Mouse (Mus musculus) embryonic fibroblast, embryonic 13.5 days (primary cell): Measurements from ENCODE around the gene Ptprj. TPM values are rescaled to one million over a fixed set of nuclear protein-coding genes. Genes with fewer than 3 reads are reported as not detected.

Experiments used
- H3K27ac ChIP-seq: 2 replicates; pipeline ENCODE4 v1.5.1; 2012; ENCODE audit warnings: low read length, control low read depth, inconsistent platforms; ENCODE audit not compliant: insufficient read depth
- H3K4me1 ChIP-seq: 2 replicates; pipeline ENCODE4 v1.6.1; 2011; ENCODE audit warnings: low read length; ENCODE audit not compliant: control insufficient read depth, insufficient read depth
- H3K4me3 ChIP-seq: 2 replicates; pipeline ENCODE4 v1.5.1; 2011; ENCODE audit warnings: mild to moderate bottlenecking, control low read depth, low read length; ENCODE audit not compliant: insufficient read depth
- CTCF ChIP-seq: IDR thresholded peaks from 2 replicates; pipeline ENCODE4 v1.5.1; 2011; ENCODE audit warnings: mild to moderate bottlenecking, control low read depth, low read length, moderate library complexity, borderline replicate concordance; ENCODE audit not compliant: insufficient read depth
- POLR2A ChIP-seq: IDR thresholded peaks from 2 replicates; pipeline ENCODE4 v1.6.1; 2011; ENCODE audit warnings: low read depth, mild to moderate bottlenecking, control low read depth, low read length, moderate library complexity
- polyA plus RNA-seq: library from polyadenylated mRNA; stranded (reverse); fragments of >200 nt; gene quantifications from 2 replicates; pipeline ENCODE4 v1.2.4, GENCODE M21; 2011; ENCODE audit warnings: low read depth; ENCODE audit not compliant: missing spikeins, insufficient read length

The Ptprj gene
- polyA plus RNA-seq, 1 experiment, result 8.0 TPM

DNA sequence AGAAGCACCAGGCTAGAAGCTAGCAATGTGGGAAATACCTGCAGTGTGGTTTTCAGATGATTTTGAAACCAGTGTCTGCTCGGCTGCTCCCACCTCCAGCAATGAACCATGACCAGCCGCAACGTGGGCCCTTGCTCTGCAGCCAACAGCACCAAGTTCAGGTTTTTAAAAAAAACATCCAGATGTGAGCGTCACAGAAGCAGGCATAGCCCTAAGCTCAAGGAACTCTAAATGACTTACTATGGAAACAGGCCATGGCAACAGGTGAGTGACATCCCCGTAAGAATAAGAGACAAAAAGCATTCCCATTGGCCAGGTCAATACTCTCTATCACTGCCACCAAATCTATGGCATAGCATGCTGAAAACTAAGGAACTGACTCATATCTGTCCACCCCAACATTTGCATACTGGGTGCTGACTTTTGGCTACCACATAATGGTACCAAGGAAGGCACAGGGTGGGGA, 33.3 kb downstream of the Ptprj start:
- H3K4me1 ChIP-seq, result peaks cover 19% of the 10 kb centered on the region
- no peak for TF ChIP-seq CTCF
- no peak for TF ChIP-seq POLR2A
- H3K4me3 ChIP-seq, result no peak overlapping the region
- no peak overlapping the region for H3K27ac ChIP-seq

DNA sequence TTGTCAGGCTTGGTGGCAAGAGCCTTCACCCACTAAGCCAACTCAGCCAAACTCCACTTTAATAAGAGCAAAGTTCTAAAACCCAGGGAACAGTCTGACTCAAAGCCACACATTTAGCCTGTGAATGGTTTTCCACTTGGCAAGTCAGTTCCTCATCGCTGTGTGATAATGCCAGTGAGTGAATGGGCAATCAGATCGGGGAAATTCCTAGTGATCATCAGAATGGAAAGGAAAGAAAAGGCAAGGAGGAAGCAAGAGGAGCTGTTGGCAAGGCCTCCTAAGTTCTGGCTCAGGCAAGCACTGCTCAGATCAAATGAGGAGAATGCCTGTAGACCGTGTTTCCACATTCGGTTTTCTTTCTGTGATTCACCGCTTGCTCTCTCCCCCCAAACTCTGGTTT, 35.2 kb downstream of the Ptprj start:
- Histone ChIP-seq H3K4me3 (no peak overlapping the region), H3K27ac (peak overlapping the region; percentile 41; the same call in 1 of the 2 replicates), H3K4me1 (peaks cover 19% of the 10 kb centered on the region)
- TF ChIP-seq POLR2A (no peak), CTCF (no peak)

DNA sequence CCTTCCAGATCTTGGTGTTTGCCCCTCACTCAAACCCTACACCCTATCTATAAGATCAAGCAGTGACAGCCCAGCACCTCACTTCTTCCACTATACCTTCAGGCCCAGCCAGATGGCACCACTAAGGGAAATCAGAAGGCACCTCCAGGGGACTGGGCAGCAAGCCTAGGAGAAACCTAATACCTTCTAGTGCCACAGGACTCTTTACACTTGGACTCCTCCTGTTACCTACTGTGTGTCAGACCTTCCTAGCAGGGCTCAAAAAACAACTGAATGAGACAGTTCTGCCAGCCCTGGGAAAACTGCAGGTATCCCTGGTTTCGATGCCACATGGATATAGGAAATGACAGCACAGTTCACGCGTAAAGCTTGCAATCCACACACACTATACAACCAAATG, 36.5 kb downstream of the Ptprj start:
- H3K27ac ChIP-seq, result no peak overlapping the region
- H3K4me3 ChIP-seq, result no peak overlapping the region
- TF ChIP-seq CTCF (no peak), POLR2A (no peak)
- peaks cover 19% of the 10 kb centered on the region for H3K4me1 ChIP-seq

DNA sequence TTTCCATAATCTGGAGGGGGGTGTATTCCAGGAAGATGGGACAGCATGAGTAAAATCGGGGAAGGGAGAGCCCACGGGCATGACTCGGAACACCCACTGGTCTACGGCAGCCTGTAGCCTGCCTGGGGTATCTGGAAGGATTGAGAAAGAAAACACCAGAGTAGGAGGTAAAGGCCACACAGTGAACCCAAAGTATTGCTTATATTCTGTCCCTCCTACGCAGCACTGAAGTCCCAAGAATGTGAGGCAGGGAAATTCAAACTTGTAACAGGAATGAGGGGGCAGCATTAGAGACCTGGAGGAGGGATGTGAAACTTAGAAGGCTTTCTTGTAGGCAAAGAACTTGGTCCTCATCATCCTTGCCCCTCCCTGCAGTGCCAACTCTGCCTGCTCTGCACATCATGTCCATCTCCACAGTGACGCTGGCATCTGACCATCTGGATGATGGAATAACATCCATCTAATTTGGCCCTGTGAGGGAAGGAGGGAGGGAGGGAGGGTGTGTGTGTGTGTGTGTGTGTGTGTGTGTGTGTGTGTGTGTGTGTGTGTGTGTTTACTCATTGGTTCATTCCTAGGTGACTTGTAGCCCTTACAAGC, 37.2 kb downstream of the Ptprj start:
- Histone ChIP-seq H3K4me3 (no peak overlapping the region), H3K27ac (peak overlapping the region; percentile 45), H3K4me1 (peaks cover 19% of the 10 kb centered on the region)
- TF ChIP-seq POLR2A (no peak), CTCF (no peak)

DNA sequence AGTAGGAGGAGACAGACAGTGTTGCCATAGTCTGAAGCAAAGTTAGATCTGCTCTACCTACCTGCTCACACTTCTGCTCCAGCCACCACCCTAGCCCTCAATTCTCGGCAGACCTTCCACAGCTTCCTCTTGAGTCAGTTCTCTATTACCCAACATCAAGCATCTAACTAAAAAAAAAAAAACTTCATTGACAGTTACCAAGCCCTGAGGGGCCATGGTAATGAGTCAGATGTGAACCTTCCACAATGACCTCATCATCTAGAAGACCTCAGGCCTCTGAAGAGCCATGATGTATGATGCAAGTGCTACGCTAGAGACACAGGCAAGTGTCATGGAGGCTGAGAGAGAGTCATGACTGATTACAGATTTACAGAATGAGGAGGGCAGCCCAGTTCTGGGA, 37.8 kb downstream of the Ptprj start:
- no peak for TF ChIP-seq POLR2A
- TF ChIP-seq CTCF, result no peak
- Histone ChIP-seq H3K4me1 (peaks cover 19% of the 10 kb centered on the region), H3K27ac (peak overlapping the region; percentile 45), H3K4me3 (no peak overlapping the region)

DNA sequence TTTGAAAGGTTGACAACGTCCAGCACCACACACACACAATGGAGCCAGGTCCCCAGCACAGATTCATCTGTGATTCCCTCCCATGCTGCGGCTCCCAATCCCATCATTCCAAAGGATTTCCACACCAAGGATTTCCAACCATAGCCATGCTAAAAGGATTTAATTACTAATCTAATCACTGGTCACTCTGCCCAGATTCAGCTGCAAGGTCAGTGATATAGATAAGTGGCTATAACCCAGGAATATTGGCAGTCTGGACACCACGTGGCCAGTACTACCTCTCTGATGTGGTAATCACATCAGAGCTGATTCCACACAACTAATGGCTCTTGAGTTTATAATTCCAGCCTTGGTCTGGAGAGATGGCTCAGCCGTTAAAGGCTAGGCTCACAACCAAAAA, 41.2 kb downstream of the Ptprj start:
- TF ChIP-seq POLR2A, result no peak
- TF ChIP-seq CTCF, result no peak

DNA sequence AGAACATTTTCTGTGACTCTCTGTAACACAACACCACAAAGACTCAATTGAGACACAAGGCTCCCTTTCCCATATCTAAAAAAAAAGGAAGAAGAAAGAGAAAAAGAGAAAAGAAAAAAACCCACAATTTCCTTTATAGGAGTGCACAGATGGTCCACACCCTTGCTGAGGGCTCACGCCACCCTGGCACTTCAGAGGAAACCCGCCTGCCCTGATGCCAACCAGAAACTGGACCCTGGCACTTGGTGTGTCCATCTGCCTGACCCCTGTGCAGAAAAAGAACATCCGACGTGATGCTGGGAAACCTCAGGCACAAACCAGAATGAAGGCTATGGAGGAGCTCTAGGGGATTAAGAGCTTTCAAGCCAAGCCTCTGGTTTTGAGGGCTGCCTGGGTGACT, 43.2 kb downstream of the Ptprj start:
- Histone ChIP-seq H3K27ac (no peak overlapping the region), H3K4me3 (no peak overlapping the region), H3K4me1 (0 out of 2 replicates have a peak, but pooled peaks cover under 1% of the 10 kb centered on the region)
- TF ChIP-seq CTCF, result no peak
- no peak for TF ChIP-seq POLR2A

More for the DNA sequence above, 41.2 kb downstream of the Ptprj start:
- H3K4me1 ChIP-seq, result peaks cover 9% of the 10 kb centered on the region
- no peak overlapping the region for H3K4me3 ChIP-seq
- H3K27ac ChIP-seq, result no peak overlapping the region

DNA sequence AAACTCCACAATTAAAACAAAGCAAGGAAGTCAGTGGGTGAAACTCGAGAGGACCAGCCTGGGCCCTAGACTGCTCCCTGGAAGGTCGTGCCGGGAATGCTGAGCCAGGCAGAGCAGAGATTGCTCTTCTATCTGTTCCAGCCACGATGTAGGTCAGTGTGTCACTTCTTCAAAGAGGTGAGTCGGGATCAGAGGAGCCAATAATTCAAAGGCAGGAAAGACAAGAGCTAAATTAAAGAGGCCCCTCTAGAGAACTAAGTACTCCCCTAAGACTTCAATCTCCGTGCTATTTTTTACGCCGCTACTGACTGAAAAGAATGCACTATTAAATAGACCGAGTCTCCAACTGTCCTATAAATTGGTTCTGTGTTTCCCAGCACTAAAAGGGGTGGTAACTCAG, 43.9 kb downstream of the Ptprj start:
- no peak overlapping the region for H3K27ac ChIP-seq
- no peaks in the 10 kb centered on the region for H3K4me1 ChIP-seq
- H3K4me3 ChIP-seq, result no peak overlapping the region
- TF ChIP-seq POLR2A, result no peak
- no peak for TF ChIP-seq CTCF

DNA sequence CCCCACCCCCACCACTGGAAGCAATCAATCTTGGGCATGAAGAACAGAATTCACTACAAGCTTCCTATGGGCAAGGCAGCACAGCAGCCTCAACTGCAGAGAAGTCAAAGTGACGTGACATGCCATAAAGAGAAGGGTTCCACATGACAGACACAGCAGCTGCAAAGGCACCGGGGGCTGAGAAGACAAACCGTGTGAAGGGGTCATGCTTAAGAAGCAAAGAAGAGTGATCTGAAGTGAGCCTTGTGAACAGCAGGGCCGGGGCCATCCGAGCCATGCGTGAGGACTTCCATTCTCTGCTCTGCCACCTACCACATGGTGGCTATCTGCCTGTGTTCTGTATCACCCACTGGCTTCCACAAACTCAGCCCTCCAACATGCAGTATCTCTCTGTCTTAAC, 45.7 kb downstream of the Ptprj start:
- no peak for TF ChIP-seq POLR2A
- no peak for TF ChIP-seq CTCF
- Histone ChIP-seq H3K4me3 (no peak overlapping the region), H3K27ac (no peak overlapping the region), H3K4me1 (no peaks in the 10 kb centered on the region)

DNA sequence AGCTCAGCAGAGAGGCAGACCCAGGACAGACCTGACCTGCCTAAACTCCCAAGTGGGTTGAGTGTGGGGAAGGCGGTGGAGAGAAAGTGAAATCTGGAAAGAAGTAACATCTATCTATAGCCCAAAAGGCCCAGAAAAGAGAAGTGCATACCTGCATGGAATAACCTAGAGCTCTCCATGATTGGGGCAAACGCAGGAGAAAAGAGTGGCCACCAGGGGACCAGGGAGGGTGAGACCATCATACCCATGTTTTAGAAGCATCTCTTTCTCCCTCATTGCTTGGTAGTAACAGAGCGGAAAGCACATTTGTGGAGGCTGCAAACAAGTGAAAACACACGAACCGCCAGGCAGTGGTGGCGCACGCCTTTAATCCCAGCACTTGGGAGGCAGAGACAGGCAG, 46.5 kb downstream of the Ptprj start:
- no peak overlapping the region for H3K27ac ChIP-seq
- TF ChIP-seq CTCF (no peak), POLR2A (no peak)
- no peak overlapping the region for H3K4me3 ChIP-seq
- no peaks in the 10 kb centered on the region for H3K4me1 ChIP-seq
